Mouse (Mus musculus) regulatory T cell (primary cell): ENCODE data around the gene Lrrc27.

ENCODE experiments used
- in situ Hi-C: fragments of 300-600 bp; cut with MboI, MseI; formaldehyde crosslinking; loops from one replicate; pipeline ENCODE4 v1.15.1; 2025; ENCODE audit warnings: high pct_unique_total_duplicates

Gene Lrrc27

GRCm38 (mm10) chr7:139214160-139214559 lies 1.4 kb downstream of the Lrrc27 start:
- in situ Hi-C loops = loop anchor here (5.0 kb wide), 2 partner anchors 173 to 367 kb away; partner anchors contain the start of genes Inpp5a, Mapk1ip1 and Ppp2r2d

GRCm38 (mm10) chr7:139214596-139215340 lies 2.0 kb downstream of the Lrrc27 start:
- in situ Hi-C loops = loop anchor here (5.0 kb wide), 2 partner anchors 173 to 367 kb away; partner anchors contain the start of genes Inpp5a, Mapk1ip1 and Ppp2r2d

GRCm38 (mm10) chr7:139215516-139215915 lies 2.7 kb downstream of the Lrrc27 start:
- in situ Hi-C loops = no loop called here

GRCm38 (mm10) chr7:139215946-139216345 lies 3.2 kb downstream of the Lrrc27 start:
- in situ Hi-C loops = no loop called here

- in situ Hi-C loops = no loop called here
Measured at GRCm38 (mm10) chr7:139216464-139216863, 3.7 kb downstream of the Lrrc27 start.

GRCm38 (mm10) chr7:139217046-139217445 lies 4.3 kb downstream of the Lrrc27 start:
- in situ Hi-C loops = no loop called here

GRCm38 (mm10) chr7:139218641-139219415 lies 6.0 kb downstream of the Lrrc27 start:
- in situ Hi-C loops = no loop called here

GRCm38 (mm10) chr7:139219486-139219885 lies 6.7 kb downstream of the Lrrc27 start:
- in situ Hi-C loops = no loop called here

GRCm38 (mm10) chr7:139220303-139220702 lies 7.5 kb downstream of the Lrrc27 start:
- in situ Hi-C loops = no loop called here

- in situ Hi-C loops = no loop called here
Measured at GRCm38 (mm10) chr7:139221072-139221471, 8.3 kb downstream of the Lrrc27 start.

- in situ Hi-C loops = no loop called here
Measured at GRCm38 (mm10) chr7:139221856-139222255, 9.1 kb downstream of the Lrrc27 start.

- in situ Hi-C loops = no loop called here
Measured at GRCm38 (mm10) chr7:139222341-139222740, 9.6 kb downstream of the Lrrc27 start.

GRCm38 (mm10) chr7:139224070-139224469 lies 11.3 kb downstream of the Lrrc27 start:
- in situ Hi-C loops = no loop called here

GRCm38 (mm10) chr7:139224725-139225124 lies 11.9 kb downstream of the Lrrc27 start:
- in situ Hi-C loops = loop anchor here (5.0 kb wide), 2 partner anchors 73 to 253 kb away; no protein-coding TSS in a partner anchor

- in situ Hi-C loops = loop anchor here (5.0 kb wide), 2 partner anchors 71 to 251 kb away; no protein-coding TSS in a partner anchor
Measured at GRCm38 (mm10) chr7:139226416-139226815, 13.6 kb downstream of the Lrrc27 start.

- in situ Hi-C loops = loop anchor here (5.0 kb wide), 2 partner anchors 69 to 249 kb away; no protein-coding TSS in a partner anchor
Measured at GRCm38 (mm10) chr7:139228447-139229171, 15.8 kb downstream of the Lrrc27 start.

GRCm38 (mm10) chr7:139229837-139230236 lies 17.0 kb downstream of the Lrrc27 start:
- in situ Hi-C loops = loop anchor here (5.0 kb wide), 2 partner anchors 67 to 247 kb away; no protein-coding TSS in a partner anchor

- in situ Hi-C loops = no loop called here
Measured at GRCm38 (mm10) chr7:139230241-139230640, 17.5 kb downstream of the Lrrc27 start.

- in situ Hi-C loops = no loop called here
Measured at GRCm38 (mm10) chr7:139233714-139234113, 20.9 kb downstream of the Lrrc27 start.

GRCm38 (mm10) chr7:139234426-139235188 lies 21.8 kb downstream of the Lrrc27 start:
- in situ Hi-C loops = no loop called here
